Mouse (Mus musculus) lung, postnatal 4 days (tissue): ENCODE measurements around the gene Prss35.

ENCODE experiments used
- DNase-seq, 2 experiments: peaks; one replicate each; pipeline ENCODE4 v3.0.0; 2021

The Prss35 gene

GRCm38 (mm10) chr9:86800600-86801163, 57.2 kb downstream of the Prss35 start:
- DNase-seq = peak in 1 of 2 experiments; percentile 19
